In the genomic region with DNA sequence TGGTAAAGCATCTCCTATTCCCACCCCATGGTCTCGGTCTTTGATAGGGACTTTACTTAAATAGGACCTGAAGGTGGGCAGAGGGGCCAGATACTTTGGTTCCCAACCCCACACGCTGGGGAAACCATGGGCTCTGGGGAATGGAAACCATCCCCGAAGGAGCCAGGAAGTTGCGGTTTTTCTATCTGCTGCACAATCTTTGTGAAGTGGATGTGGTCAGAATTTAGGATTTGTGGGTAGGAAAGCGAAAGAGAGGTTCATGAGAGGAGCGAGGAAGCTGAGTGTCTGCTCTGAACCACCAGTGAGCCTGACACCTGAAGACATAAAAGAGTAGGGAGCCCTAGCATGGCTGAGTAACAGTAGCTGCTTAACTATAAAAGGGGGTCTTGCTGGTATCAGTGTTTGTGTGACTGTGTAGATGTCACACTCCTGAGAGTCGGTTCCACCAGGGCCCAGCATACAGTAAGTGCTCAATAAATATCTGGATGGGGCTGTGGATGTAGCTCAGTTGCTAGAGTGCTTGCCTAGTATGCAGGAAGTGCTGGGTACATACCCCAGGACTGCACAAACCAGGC, we compare ENCODE assay signal across 8 mouse cellular contexts. TPM values are rescaled to one million over a fixed set of nuclear protein-coding genes. Genes with fewer than 3 reads are reported as not detected.
DNase-seq lines count a peak whose midpoint lies in the region; ATAC-seq lines count a peak whose summit lies in the region.

No protein-coding gene starts in this region.

- H3K9ac ChIP-seq in liver, embryonic 12.5 days: peak overlapping the region; percentile 69; the same call in 1 of the 2 replicates
- H3K9ac ChIP-seq in liver, embryonic 11.5 days (ENCODE audit: low read depth, low read length): no peak overlapping the region

- H3K9me3 ChIP-seq in liver, embryonic 12.5 days (replicated peaks): 0 out of 2 replicates have a peak, but pooled peaks cover 4% of the 10 kb centered on the region
- H3K9me3 ChIP-seq in liver, embryonic 11.5 days (ENCODE audit: control insufficient read depth, low read length): no peaks in the 10 kb centered on the region
- peaks cover 14% of the 10 kb centered on the region for H3K9me3 ChIP-seq in megakaryocyte, embryonic 14.5 days

- H3K4me1 ChIP-seq in liver, embryonic 12.5 days: peaks cover 90% of the 10 kb centered on the region
- peaks cover 39% of the 10 kb centered on the region for H3K4me1 ChIP-seq in liver, embryonic 11.5 days (replicated peaks; ENCODE audit: control insufficient read depth, insufficient read depth, low read length)
- peaks cover 78% of the 10 kb centered on the region for H3K4me1 ChIP-seq in megakaryocyte, embryonic 14.5 days

- no peak for ATAC-seq in liver, embryonic 12.5 days
- no peak for ATAC-seq in liver, embryonic 11.5 days (replicated peaks; ENCODE audit: low FRiP score)
- ATAC-seq in common myeloid progenitor, adult 5-6 weeks (replicated peaks; ENCODE audit: low read depth, poor library complexity, severe bottlenecking): peak; percentile 16

- H3K36me3 ChIP-seq in liver, embryonic 12.5 days: peaks cover 7% of the 10 kb centered on the region
- H3K36me3 ChIP-seq in liver, embryonic 11.5 days (ENCODE audit: control insufficient read depth, insufficient read depth, low read length): no peaks in the 10 kb centered on the region; the same call in 1 of the 2 replicates
- peaks cover 5% of the 10 kb centered on the region for H3K36me3 ChIP-seq in megakaryocyte, embryonic 14.5 days (replicated peaks; ENCODE audit: low read length)

- 44% methylated on average over 7 of the region's 7 CpGs for WGBS in liver, embryonic 12.5 days (ENCODE audit: insufficient replicate concordance)
- 53% methylated on average over 7 of the region's 7 CpGs for WGBS in liver, embryonic 11.5 days

- H3K27me3 ChIP-seq in liver, embryonic 12.5 days (replicated peaks): peaks cover 12% of the 10 kb centered on the region
- H3K27me3 ChIP-seq in liver, embryonic 11.5 days (replicated peaks; ENCODE audit: control insufficient read depth, insufficient read depth, low read length): peaks cover 10% of the 10 kb centered on the region
- H3K27me3 ChIP-seq in megakaryocyte, embryonic 14.5 days (replicated peaks): peaks cover 44% of the 10 kb centered on the region

- H3K4me3 ChIP-seq in liver, embryonic 12.5 days: no peak overlapping the region
- no peak overlapping the region for H3K4me3 ChIP-seq in liver, embryonic 11.5 days (ENCODE audit: low read depth, low read length)
- peak overlapping the region; percentile 50 for H3K4me3 ChIP-seq in megakaryocyte, embryonic 14.5 days (replicated peaks)

- peak; percentile 12 for DNase-seq in cerebellum, adult 11-12 months
- DNase-seq in cerebellum, postnatal 36 days: no peak
- no peak for DNase-seq in liver, embryonic 11.5 days (ENCODE audit: low spot score)
- DNase-seq in spleen, postnatal 36 days (ENCODE audit: low spot score in 2 of 2): no peak
- no peak for DNase-seq in frontal cortex, postnatal 36 days (ENCODE audit: low spot score in 2 of 2)

- H3K4me2 ChIP-seq in liver, embryonic 12.5 days: peak overlapping the region; percentile 82
- no peak overlapping the region for H3K4me2 ChIP-seq in liver, embryonic 11.5 days

- H3K27ac ChIP-seq in liver, embryonic 12.5 days: no peak overlapping the region; the same call in 1 of the 2 replicates
- H3K27ac ChIP-seq in liver, embryonic 11.5 days (ENCODE audit: low read depth, low read length): no peak overlapping the region

RNA-seq across cellular contexts. Expression of a gene that starts 3.4 kb away (rescaled TPM):
- polyA plus RNA-seq in liver, embryonic 12.5 days (2016; fragmentation: Nextera tagmentation; extraction: Ambion mirVana): 130 and 143 TPM in 2 replicates
- polyA plus RNA-seq in liver, embryonic 11.5 days (2014; fragmentation: Nextera tagmentation; extraction: Ambion mirVana): 217 and 219 TPM in 2 replicates
- 458 and 478 TPM in 2 replicates for total RNA-seq in common myeloid progenitor, adult 5-6 weeks (2017)
- polyA plus RNA-seq in megakaryocyte, embryonic 14.5 days (2012; ENCODE audit: insufficient read depth, low replicate concordance): 159 and 504 TPM in 2 replicates

RNA-seq across cellular contexts. Expression of a gene that starts 18.1 kb away (rescaled TPM):
- polyA plus RNA-seq in liver, embryonic 12.5 days (2016; fragmentation: Nextera tagmentation; extraction: Ambion mirVana): 6.5 and 7.8 TPM in 2 replicates
- polyA plus RNA-seq in liver, embryonic 11.5 days (2014; fragmentation: Nextera tagmentation; extraction: Ambion mirVana): 7.5 and 10.8 TPM in 2 replicates
- total RNA-seq in common myeloid progenitor, adult 5-6 weeks (2017): 1.0 and 1.9 TPM in 2 replicates
- 0.84 and 0.93 TPM in 2 replicates for polyA plus RNA-seq in megakaryocyte, embryonic 14.5 days (2012; ENCODE audit: insufficient read depth, low replicate concordance)

RNA-seq across cellular contexts. Expression of a gene that starts 27.1 kb away (rescaled TPM):
- polyA plus RNA-seq in liver, embryonic 12.5 days (2016; fragmentation: Nextera tagmentation; extraction: Ambion mirVana): 445 and 464 TPM in 2 replicates
- polyA plus RNA-seq in liver, embryonic 11.5 days (2014; fragmentation: Nextera tagmentation; extraction: Ambion mirVana): 557 and 609 TPM in 2 replicates
- 42.3 and 56.5 TPM in 2 replicates for total RNA-seq in common myeloid progenitor, adult 5-6 weeks (2017)
- polyA plus RNA-seq in megakaryocyte, embryonic 14.5 days (2012; ENCODE audit: insufficient read depth, low replicate concordance): 1,012 and 1,066 TPM in 2 replicates
